Mouse (Mus musculus) G1E (cell line): ENCODE measurements around the gene Drd2. TPM values are rescaled to one million over a fixed set of nuclear protein-coding genes. Genes with fewer than 3 reads are reported as not detected.

Source experiments
- ATAC-seq: 2 replicates; pipeline ENCODE4 v1.8.0; 2016; ENCODE audit warnings: mild to moderate bottlenecking; ENCODE audit not compliant: insufficient number of reproducible peaks, poor library complexity, low FRiP score, severe bottlenecking; ENCODE audit errors: extremely low read depth
- DNase-seq: peaks from one replicate; pipeline ENCODE4 v3.0.0; 2012; ENCODE audit warnings: low spot score
- H3K27me3 ChIP-seq: 2 replicates; pipeline ENCODE4 v1.6.1; 2012; ENCODE audit warnings: mild to moderate bottlenecking, low read length, inconsistent platforms; ENCODE audit not compliant: insufficient read depth
- H3K36me3 ChIP-seq: replicated peaks from 2 replicates; pipeline ENCODE3; 2012; ENCODE audit warnings: mild to moderate bottlenecking, inconsistent platforms
- H3K4me1 ChIP-seq: 2 replicates; pipeline ENCODE4 v1.6.1; 2012; ENCODE audit warnings: low read depth, low read length, inconsistent platforms, mixed read lengths; ENCODE audit not compliant: insufficient read depth
- H3K4me3 ChIP-seq: 2 replicates; pipeline ENCODE4 v1.5.1; 2012; ENCODE audit warnings: low read depth, mild to moderate bottlenecking, inconsistent platforms, low read length, moderate library complexity, mixed read lengths
- H3K9me3 ChIP-seq: replicated peaks from 2 replicates; pipeline ENCODE4 v1.6.1; 2012; ENCODE audit warnings: inconsistent platforms
- CTCF ChIP-seq: IDR thresholded peaks from 2 replicates; pipeline ENCODE4 v1.5.1; 2012; ENCODE audit warnings: low read depth, low read length, inconsistent platforms, mixed read lengths
- GATA1 ChIP-seq: IDR thresholded peaks from 2 replicates; pipeline ENCODE4 v1.6.1; 2012; ENCODE audit warnings: borderline replicate concordance, low read length, inconsistent platforms, mixed read lengths
- GATA2 ChIP-seq: IDR thresholded peaks from 2 replicates; pipeline ENCODE4 v1.6.1; 2012; ENCODE audit warnings: low read depth, low read length, inconsistent platforms, borderline replicate concordance
- POLR2AphosphoS5 ChIP-seq: IDR thresholded peaks from 2 replicates; pipeline ENCODE4 v1.6.1; 2012; ENCODE audit warnings: low read depth, low read length, inconsistent platforms; ENCODE audit not compliant: insufficient replicate concordance
- TAL1 ChIP-seq: conservative IDR thresholded peaks from 2 replicates; pipeline ENCODE4 v1.6.1; 2012; ENCODE audit warnings: low read depth, low read length, inconsistent platforms, mixed read lengths
- polyA plus RNA-seq: library from polyadenylated mRNA; stranded (reverse); fragments of >175 nt; gene quantifications from 2 replicates; pipeline ENCODE4 v1.2.3, GENCODE M21; 2012
- total RNA-seq, 2 experiments: library from RNA; stranded (forward) in 1 of 2; stranded (reverse) in 1 of 2; fragments of 200-1000 nt in 1 of 2; fragments of >200 nt in 1 of 2; fragmentation: Nextera tagmentation in 1 of 2; gene quantifications; 2 replicates each; pipeline ENCODE4 v1.2.3; 2014 to 2017

The Drd2 gene
- total and polyA plus RNA-seq, 3 experiments, result 0.11 TPM; not detected in 2

DNA sequence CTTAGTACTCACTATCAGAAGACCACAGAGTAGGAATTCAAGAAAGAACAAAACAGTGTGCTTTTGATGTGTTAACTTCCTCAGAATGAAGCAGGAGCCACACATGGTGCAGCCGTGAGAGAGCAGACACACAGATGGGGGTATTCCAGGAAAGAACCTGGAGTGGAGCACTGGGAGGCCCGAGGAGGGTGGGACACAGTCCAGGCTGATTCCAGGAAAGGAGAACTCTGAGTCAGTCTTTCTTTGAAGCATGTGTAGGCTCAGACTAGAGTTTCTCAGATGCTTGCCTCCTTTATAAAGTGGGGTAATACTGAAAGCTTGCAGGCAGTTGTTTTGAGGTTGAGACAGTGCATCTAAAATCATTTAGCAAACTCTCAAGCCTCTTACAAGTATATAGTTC lies 51.8 kb downstream of the Drd2 start:
- Histone ChIP-seq H3K4me1 (no peaks in the 10 kb centered on the region), H3K36me3 (no peaks in the 10 kb centered on the region), H3K27me3 (no peaks in the 10 kb centered on the region), H3K9me3 (no peaks in the 10 kb centered on the region), H3K4me3 (no peak overlapping the region)
- no peak for TF ChIP-seq TAL1
- no peak for TF ChIP-seq POLR2AphosphoS5
- TF ChIP-seq GATA2, result no peak
- no peak for TF ChIP-seq GATA1
- TF ChIP-seq CTCF, result no peak
- DNase-seq (no peak), ATAC-seq (no peak)

DNA sequence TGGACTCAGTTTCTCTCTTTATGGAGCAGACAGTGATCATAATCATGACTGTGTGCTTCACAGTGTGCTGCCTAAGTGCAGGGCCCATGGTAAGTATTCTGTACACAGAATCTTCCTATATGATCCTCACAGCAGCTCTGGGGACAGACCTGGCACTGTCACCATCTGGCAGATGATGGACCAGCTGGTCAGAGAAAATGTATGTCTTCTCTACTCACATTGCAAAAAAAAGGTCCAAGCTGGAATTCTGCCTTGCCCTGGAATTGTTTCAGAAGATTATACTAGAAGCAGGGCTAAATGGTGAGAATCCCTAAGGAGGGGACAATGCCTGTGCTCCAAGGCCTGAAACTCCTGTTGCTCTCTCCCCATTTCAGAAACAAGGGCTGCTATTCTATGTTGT lies 55.6 kb downstream of the Drd2 start:
- Histone ChIP-seq H3K36me3 (no peaks in the 10 kb centered on the region), H3K4me1 (no peaks in the 10 kb centered on the region), H3K9me3 (no peaks in the 10 kb centered on the region), H3K27me3 (no peaks in the 10 kb centered on the region), H3K4me3 (no peak overlapping the region)
- TF ChIP-seq POLR2AphosphoS5, result no peak
- TF ChIP-seq GATA1, result no peak
- no peak for TF ChIP-seq CTCF
- DNase-seq (no peak), ATAC-seq (no peak)

DNA sequence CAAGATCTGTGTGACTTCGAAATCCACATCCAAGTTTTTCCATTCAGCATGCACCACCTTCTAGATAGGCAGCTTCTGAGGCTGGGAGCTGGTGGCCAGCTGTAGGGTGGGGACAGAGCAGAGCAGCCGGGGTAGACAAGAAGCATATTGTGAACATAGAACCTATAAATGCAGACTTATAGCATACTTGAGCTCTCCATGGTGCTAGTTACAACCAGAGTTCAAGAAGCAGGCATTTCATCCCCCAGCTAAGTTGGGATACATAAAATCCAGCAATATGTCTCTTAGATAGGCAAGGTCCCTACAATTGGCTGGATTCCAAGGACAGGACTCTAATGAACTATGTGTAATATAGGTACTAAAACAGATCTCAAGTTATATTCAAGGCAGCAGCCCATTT lies 63.3 kb downstream of the Drd2 start:
- ATAC-seq (no peak), DNase-seq (no peak)
- TF ChIP-seq POLR2AphosphoS5, result no peak
- no peak for TF ChIP-seq GATA2
- no peak for TF ChIP-seq CTCF
- no peak for TF ChIP-seq GATA1
- no peak for TF ChIP-seq TAL1
- no peaks in the 10 kb centered on the region for H3K4me1 ChIP-seq
- no peak overlapping the region for H3K4me3 ChIP-seq
- H3K9me3 ChIP-seq, result no peaks in the 10 kb centered on the region
- H3K36me3 ChIP-seq, result no peaks in the 10 kb centered on the region
- peaks cover 4% of the 10 kb centered on the region; the same call in 1 of the 2 replicates for H3K27me3 ChIP-seq

DNA sequence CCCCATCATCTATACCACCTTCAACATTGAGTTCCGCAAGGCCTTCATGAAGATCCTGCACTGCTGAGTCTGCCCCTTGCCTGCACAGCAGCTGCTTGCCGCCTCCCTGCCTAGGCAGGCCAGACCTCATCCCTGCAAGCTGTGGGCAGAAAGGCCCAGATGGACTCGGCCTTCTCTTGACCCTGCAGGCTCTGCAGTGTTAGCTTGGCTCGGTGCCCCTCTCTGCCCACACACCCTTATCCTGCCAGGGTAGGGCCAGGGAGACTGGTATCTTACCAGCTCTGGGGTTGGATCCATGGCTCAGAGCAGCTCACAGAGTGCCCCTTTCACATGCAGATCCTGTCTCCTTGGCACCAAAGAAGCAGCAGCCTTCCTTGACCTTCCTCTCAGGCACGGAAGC lies 66.6 kb downstream of the Drd2 start:
- no peak for ATAC-seq
- TF ChIP-seq CTCF, result no peak
- no peak for TF ChIP-seq GATA1
- no peak for TF ChIP-seq GATA2
- TF ChIP-seq TAL1, result no peak
- TF ChIP-seq POLR2AphosphoS5, result no peak
- H3K36me3 ChIP-seq, result no peaks in the 10 kb centered on the region
- H3K4me1 ChIP-seq, result no peaks in the 10 kb centered on the region
- DNase-seq, result no peak
- no peaks in the 10 kb centered on the region for H3K9me3 ChIP-seq
- H3K27me3 ChIP-seq, result peaks cover 4% of the 10 kb centered on the region; the same call in 1 of the 2 replicates
- no peak overlapping the region for H3K4me3 ChIP-seq

DNA sequence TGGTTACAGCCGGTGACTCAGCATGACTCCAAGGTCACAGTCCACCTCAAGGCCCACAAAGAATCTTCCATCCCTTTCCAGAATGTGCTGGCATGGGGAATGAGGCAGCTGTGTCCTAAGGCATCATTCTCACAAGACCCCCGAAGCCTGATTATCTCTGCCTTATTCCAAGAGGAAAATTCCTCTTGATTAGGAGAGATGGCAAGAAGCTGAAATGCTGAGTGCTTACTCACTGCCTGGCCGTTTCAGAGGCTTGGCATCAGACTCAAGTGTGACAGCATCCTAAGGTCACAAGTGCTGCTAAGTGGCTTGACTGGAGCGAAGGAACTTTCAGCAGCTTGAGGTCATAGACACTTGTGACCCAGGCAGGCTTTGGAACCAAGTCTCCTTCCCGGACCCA lies 70.2 kb downstream of the Drd2 start:
- no peak overlapping the region for H3K4me3 ChIP-seq
- TF ChIP-seq CTCF (no peak), POLR2AphosphoS5 (no peak), GATA1 (no peak), GATA2 (no peak), TAL1 (no peak)
- no peaks in the 10 kb centered on the region for H3K36me3 ChIP-seq
- H3K9me3 ChIP-seq, result no peaks in the 10 kb centered on the region
- DNase-seq, result no peak
- ATAC-seq, result no peak
- peaks cover 4% of the 10 kb centered on the region; the same call in 1 of the 2 replicates for H3K27me3 ChIP-seq
- no peaks in the 10 kb centered on the region for H3K4me1 ChIP-seq

DNA sequence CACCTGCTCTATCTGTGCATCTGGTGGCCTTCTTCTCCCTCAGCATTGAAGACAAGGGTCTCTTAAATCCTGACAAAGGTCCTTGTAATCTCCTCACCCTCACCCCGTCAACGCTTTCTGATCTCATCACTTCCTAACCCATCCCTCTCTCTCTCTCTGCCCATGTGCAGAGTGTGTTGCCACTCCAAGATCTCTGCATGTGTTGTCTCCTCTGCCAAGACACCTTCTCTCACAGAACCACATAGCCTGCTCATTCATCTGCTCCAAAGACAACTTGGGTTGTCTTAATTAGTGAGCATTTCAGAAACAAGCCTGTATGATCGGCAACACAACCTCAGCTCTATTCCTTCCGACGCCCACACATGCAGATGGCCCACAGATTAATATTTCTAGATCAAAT lies 83.4 kb downstream of the Drd2 start:
- H3K4me3 ChIP-seq, result no peak overlapping the region

DNA sequence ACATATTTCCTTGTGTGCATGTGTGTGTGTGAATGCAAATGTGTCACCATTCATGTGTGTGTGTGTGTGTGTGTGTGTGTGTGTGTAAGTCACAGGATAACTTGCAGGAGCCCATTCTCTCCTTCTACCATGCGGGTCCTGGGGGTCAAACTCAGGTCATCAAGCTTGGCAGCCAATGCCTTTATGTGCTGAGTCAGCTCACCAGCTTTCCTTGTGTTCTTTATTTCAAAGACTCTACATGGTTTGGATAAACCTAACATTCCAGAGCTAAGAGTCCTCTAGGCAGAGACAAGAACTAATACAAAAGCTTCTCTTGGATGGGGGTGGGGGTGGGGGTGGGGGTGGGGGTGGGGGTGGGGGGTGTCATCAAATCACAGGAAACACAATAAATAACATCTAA lies 85.2 kb downstream of the Drd2 start:
- no peaks in the 10 kb centered on the region for H3K27me3 ChIP-seq
- TF ChIP-seq CTCF, result no peak
- TF ChIP-seq TAL1, result no peak
- no peak for TF ChIP-seq POLR2AphosphoS5
- TF ChIP-seq GATA2, result no peak
- no peak for TF ChIP-seq GATA1
- DNase-seq, result no peak
- no peaks in the 10 kb centered on the region for H3K36me3 ChIP-seq
- ATAC-seq, result no peak
- H3K9me3 ChIP-seq, result no peaks in the 10 kb centered on the region
- no peak overlapping the region for H3K4me3 ChIP-seq
- no peaks in the 10 kb centered on the region for H3K4me1 ChIP-seq

More for the DNA sequence above, 83.4 kb downstream of the Drd2 start:
- Histone ChIP-seq H3K4me1 (no peaks in the 10 kb centered on the region), H3K36me3 (no peaks in the 10 kb centered on the region), H3K9me3 (no peaks in the 10 kb centered on the region), H3K27me3 (no peaks in the 10 kb centered on the region)
- no peak for DNase-seq
- ATAC-seq, result no peak
- no peak for TF ChIP-seq POLR2AphosphoS5
- no peak for TF ChIP-seq GATA2
- no peak for TF ChIP-seq CTCF
- TF ChIP-seq TAL1, result no peak
- TF ChIP-seq GATA1, result no peak
